9 mouse cellular contexts compared by ENCODE assay signal in the genomic region with DNA sequence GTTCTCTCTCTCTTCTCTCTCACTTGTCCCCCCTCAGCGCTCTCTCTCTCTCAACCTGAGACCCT. TPM values are rescaled to one million over a fixed set of nuclear protein-coding genes. Genes with fewer than 3 reads are reported as not detected.
DNase-seq lines count a peak whose midpoint lies in the region; ATAC-seq lines count a peak whose summit lies in the region.
"Had no signal": no experiment of that assay in that cellular context is flagged by ENCODE, and none has a peak within 500 bp of the region (broad histone marks: within the 10 kb centered on the region; RNA-seq: fewer than 3 reads in every experiment).

A gene (minus strand): TSS at position 39 of the 65 bp plus-strand sequence.

- ATAC-seq in kidney, embryonic 16.5 days (ENCODE audit: low FRiP score, low TSS enrichment) = no peak
- ATAC-seq in midbrain, embryonic 16.5 days = no peak
- ATAC-seq: Patski had no signal

- no peak for DNase-seq in kidney, postnatal 36 days
- DNase-seq in forebrain, embryonic 10.5 days (ENCODE audit: extremely low spot score, low spot score) = no peak
- DNase-seq in layer of hippocampus, postnatal 36 days = no peak
- DNase-seq in frontal cortex, postnatal 25 days (ENCODE audit: low spot score in 2 of 2) = no peak
- DNase-seq in adrenal gland, adult (ENCODE audit: inconsistent age in 2 of 2, low spot score in 1 of 2) = no peak
- DNase-seq in kidney, adult 8-10 months = no peak

- H3K4me2 ChIP-seq in kidney, embryonic 16.5 days (replicated peaks; ENCODE audit: low read depth, low read length) = peak within 1 kb of the TSS; percentile 66
- peak within 1 kb of the TSS; percentile 69 for H3K4me2 ChIP-seq in midbrain, embryonic 16.5 days (ENCODE audit: low read length)

- peak within 1 kb of the TSS; percentile 41; the same call in 1 of the 2 replicates for H3K9ac ChIP-seq in kidney, embryonic 16.5 days (replicated peaks; ENCODE audit: low read length)
- peak within 1 kb of the TSS; percentile 64 for H3K9ac ChIP-seq in midbrain, embryonic 16.5 days (ENCODE audit: low read depth, low read length)

- H3K27me3 ChIP-seq in kidney, embryonic 16.5 days (ENCODE audit: insufficient read depth, low read length) = peaks cover 54% of the 10 kb centered on the region
- H3K27me3 ChIP-seq in forebrain, embryonic 10.5 days (ENCODE audit: poor library complexity, severe bottlenecking) = peaks cover 80% of the 10 kb centered on the region
- H3K27me3 ChIP-seq in midbrain, embryonic 16.5 days (ENCODE audit: control insufficient read depth, insufficient read depth, low read depth, low read length) = peaks cover 4% of the 10 kb centered on the region

- H3K27ac ChIP-seq in kidney, embryonic 16.5 days (ENCODE audit: low read length) = no peak within 1 kb of the TSS
- H3K27ac ChIP-seq in forebrain, embryonic 10.5 days = no peak within 1 kb of the TSS
- no peak within 1 kb of the TSS for H3K27ac ChIP-seq in midbrain, embryonic 16.5 days (ENCODE audit: low read length)

- H3K4me1 ChIP-seq in kidney, embryonic 16.5 days (ENCODE audit: insufficient read depth, low read length) = no peaks in the 10 kb centered on the region
- 0 out of 2 replicates have a peak, but pooled peaks cover 4% of the 10 kb centered on the region for H3K4me1 ChIP-seq in forebrain, embryonic 10.5 days
- no peaks in the 10 kb centered on the region for H3K4me1 ChIP-seq in midbrain, embryonic 16.5 days (ENCODE audit: control insufficient read depth, insufficient read depth, low read length)

- no peaks in the 10 kb centered on the region for H3K9me3 ChIP-seq in kidney, embryonic 16.5 days (ENCODE audit: low read length)
- H3K9me3 ChIP-seq in forebrain, embryonic 10.5 days = no peaks in the 10 kb centered on the region
- no peaks in the 10 kb centered on the region for H3K9me3 ChIP-seq in midbrain, embryonic 16.5 days (replicated peaks; ENCODE audit: control insufficient read depth, low read length, poor library complexity, severe bottlenecking)

- peak within 1 kb of the TSS; percentile 50 for H3K4me3 ChIP-seq in kidney, embryonic 16.5 days (ENCODE audit: low read length)
- H3K4me3 ChIP-seq in forebrain, embryonic 10.5 days = peak within 1 kb of the TSS; percentile 56
- H3K4me3 ChIP-seq in midbrain, embryonic 16.5 days (ENCODE audit: low read depth, low read length) = peak within 1 kb of the TSS; percentile 45

- no peaks in the 10 kb centered on the region for H3K36me3 ChIP-seq in kidney, embryonic 16.5 days (ENCODE audit: insufficient read depth, low read length)
- no peaks in the 10 kb centered on the region for H3K36me3 ChIP-seq in forebrain, embryonic 10.5 days (replicated peaks)
- no peaks in the 10 kb centered on the region for H3K36me3 ChIP-seq in midbrain, embryonic 16.5 days (ENCODE audit: control insufficient read depth, insufficient read depth, low read length)

- 43% methylated on average over 1 of the region's 1 CpGs for WGBS in kidney, embryonic 16.5 days
- 14% methylated on average over 1 of the region's 1 CpGs for WGBS in forebrain, embryonic 10.5 days
- 40% methylated on average over 1 of the region's 1 CpGs for WGBS in midbrain, embryonic 16.5 days

RNA-seq across cellular contexts. Expression of the gene that starts here (rescaled TPM):
- polyA plus RNA-seq in kidney, embryonic 16.5 days (2015; fragmentation: Nextera tagmentation; extraction: Ambion mirVana) = 0.09 TPM in 1 of 2 replicates, not detected in the other
- polyA plus RNA-seq in forebrain, embryonic 10.5 days (2016; fragmentation: Nextera tagmentation; extraction: Ambion mirVana) = 0.06 TPM in 1 of 2 replicates, not detected in the other
- total RNA-seq in layer of hippocampus, postnatal 36 days (2021) = 10 to 100 TPM; 33.1 to 35.7 TPM
- polyA plus RNA-seq in midbrain, embryonic 16.5 days (2015; fragmentation: Nextera tagmentation; extraction: Ambion mirVana) = 2.6 and 3.4 TPM in 2 replicates
- polyA plus RNA-seq: Patski had no signal
